Mouse (Mus musculus): ENCODE measurements around the gene Dmap1. TPM values are rescaled to one million over a fixed set of nuclear protein-coding genes. Genes with fewer than 3 reads are reported as not detected.

The Dmap1 gene
- polyA plus RNA-seq (2015; fragmentation: Nextera tagmentation; extraction: Ambion mirVana): 76.5 and 76.8 TPM in 2 replicates

- H3K9ac ChIP-seq: peak within 1 kb of the TSS; percentile 90
- ATAC-seq (ENCODE audit: low FRiP score, low read depth): peak; percentile 88
- peak within 1 kb of the TSS; percentile 88 for H3K4me2 ChIP-seq
- H3K27ac ChIP-seq (replicated peaks): peak within 1 kb of the TSS; percentile 65
- WGBS: under 1% methylated on average over 33 of the region's 33 CpGs
- H3K9me3 ChIP-seq: no peaks in the 10 kb centered on the region
- no peaks in the 10 kb centered on the region for H3K27me3 ChIP-seq
- H3K4me3 ChIP-seq: peak within 1 kb of the TSS; percentile 84
- H3K36me3 ChIP-seq: peaks cover 23% of the 10 kb centered on the region
- peaks cover 18% of the 10 kb centered on the region for H3K4me1 ChIP-seq (replicated peaks)
Observed at GRCm38 (mm10) chr4:117681931-117682461, at the start of gene Dmap1. Gene Dmap1, minus strand, starts transcription at chr4:117682273.

- Histone ChIP-seq H3K4me2 (no peak within 1 kb of the TSS), H3K36me3 (no peaks in the 10 kb centered on the region), H3K4me3 (no peak within 1 kb of the TSS), H3K9me3 (no peaks in the 10 kb centered on the region), H3K9ac (no peak within 1 kb of the TSS), H3K27ac (replicated peaks) (no peak within 1 kb of the TSS), H3K27me3 (no peaks in the 10 kb centered on the region), H3K4me1 (replicated peaks) (no peaks in the 10 kb centered on the region)
- 91% methylated on average over 1 of the region's 1 CpGs for WGBS
- ATAC-seq (ENCODE audit: low FRiP score, low read depth): no peak
Observed at GRCm38 (mm10) chr4:117724112-117724511, 42.0 kb upstream of the Dmap1 start, which contains the start of gene Gm12845. Gene Gm12845, plus strand, starts transcription at chr4:117724412.

- Histone ChIP-seq H3K4me1 (replicated peaks) (no peaks in the 10 kb centered on the region), H3K36me3 (no peaks in the 10 kb centered on the region), H3K27ac (replicated peaks) (no peak overlapping the region), H3K4me2 (no peak overlapping the region), H3K9ac (no peak overlapping the region), H3K4me3 (no peak overlapping the region), H3K27me3 (no peaks in the 10 kb centered on the region), H3K9me3 (no peaks in the 10 kb centered on the region)
- ATAC-seq (ENCODE audit: low FRiP score, low read depth): no peak
- 84% methylated on average over 6 of the region's 6 CpGs for WGBS
Observed at GRCm38 (mm10) chr4:117713303-117714098, 31.4 kb upstream of the Dmap1 start.

- WGBS: 92% methylated on average over 3 of the region's 3 CpGs
- Histone ChIP-seq H3K4me1 (replicated peaks) (no peaks in the 10 kb centered on the region), H3K27me3 (no peaks in the 10 kb centered on the region), H3K9ac (no peak overlapping the region), H3K4me3 (no peak overlapping the region), H3K36me3 (no peaks in the 10 kb centered on the region), H3K9me3 (no peaks in the 10 kb centered on the region), H3K27ac (replicated peaks) (no peak overlapping the region), H3K4me2 (no peak overlapping the region)
- ATAC-seq (ENCODE audit: low FRiP score, low read depth): no peak
Observed at GRCm38 (mm10) chr4:117712314-117712713, 30.2 kb upstream of the Dmap1 start.

- no peak for ATAC-seq (ENCODE audit: low FRiP score, low read depth)
- H3K4me2 ChIP-seq: no peak overlapping the region
- no peak overlapping the region for H3K27ac ChIP-seq (replicated peaks)
- H3K36me3 ChIP-seq: no peaks in the 10 kb centered on the region
- no peaks in the 10 kb centered on the region for H3K9me3 ChIP-seq
- H3K4me1 ChIP-seq (replicated peaks): no peaks in the 10 kb centered on the region
- no peak overlapping the region for H3K9ac ChIP-seq
- no peak overlapping the region for H3K4me3 ChIP-seq
- no peaks in the 10 kb centered on the region for H3K27me3 ChIP-seq
- 83% methylated on average over 3 of the region's 3 CpGs for WGBS
Observed at GRCm38 (mm10) chr4:117708780-117709550, 26.9 kb upstream of the Dmap1 start.

GRCm38 (mm10) chr4:117705361-117705760, 23.3 kb upstream of the Dmap1 start:
- Histone ChIP-seq H3K36me3 (no peaks in the 10 kb centered on the region), H3K27ac (replicated peaks) (no peak overlapping the region), H3K4me3 (no peak overlapping the region), H3K9me3 (no peaks in the 10 kb centered on the region), H3K4me2 (no peak overlapping the region), H3K27me3 (no peaks in the 10 kb centered on the region), H3K9ac (no peak overlapping the region), H3K4me1 (replicated peaks) (no peaks in the 10 kb centered on the region)
- ATAC-seq (ENCODE audit: low FRiP score, low read depth): no peak
- WGBS: 6% methylated on average over 7 of the region's 7 CpGs

- no peaks in the 10 kb centered on the region for H3K36me3 ChIP-seq
- H3K4me1 ChIP-seq (replicated peaks): peaks cover 7% of the 10 kb centered on the region
- no peak overlapping the region for H3K4me2 ChIP-seq
- H3K9ac ChIP-seq: no peak overlapping the region
- no peaks in the 10 kb centered on the region for H3K9me3 ChIP-seq
- no peak overlapping the region for H3K4me3 ChIP-seq
- ATAC-seq (ENCODE audit: low FRiP score, low read depth): no peak
- H3K27ac ChIP-seq (replicated peaks): no peak overlapping the region
- WGBS: 85% methylated on average over 4 of the region's 4 CpGs
- H3K27me3 ChIP-seq: no peaks in the 10 kb centered on the region
Observed at GRCm38 (mm10) chr4:117686354-117686753, 4.3 kb upstream of the Dmap1 start.

GRCm38 (mm10) chr4:117683048-117683768, 1.1 kb upstream of the Dmap1 start:
- no peak for ATAC-seq (ENCODE audit: low FRiP score, low read depth)
- Histone ChIP-seq H3K36me3 (peaks cover 13% of the 10 kb centered on the region), H3K27me3 (no peaks in the 10 kb centered on the region), H3K27ac (replicated peaks) (no peak overlapping the region), H3K4me3 (no peak overlapping the region), H3K4me1 (replicated peaks) (peaks cover 18% of the 10 kb centered on the region), H3K4me2 (peak overlapping the region; percentile 88; the same call in 1 of the 2 replicates), H3K9ac (no peak overlapping the region), H3K9me3 (no peaks in the 10 kb centered on the region)
- WGBS: 86% methylated on average over 6 of the region's 6 CpGs

- peak overlapping the region; percentile 33; the same call in 1 of the 2 replicates for H3K9ac ChIP-seq
- peaks cover 21% of the 10 kb centered on the region for H3K36me3 ChIP-seq
- H3K27me3 ChIP-seq: no peaks in the 10 kb centered on the region
- peak overlapping the region; percentile 84 for H3K4me3 ChIP-seq
- ATAC-seq (ENCODE audit: low FRiP score, low read depth): 0 out of 2 replicates have a peak, but pooled peaks have one; percentile 5
- H3K4me2 ChIP-seq: peak overlapping the region; percentile 88
- H3K9me3 ChIP-seq: no peaks in the 10 kb centered on the region
- H3K4me1 ChIP-seq (replicated peaks): peaks cover 18% of the 10 kb centered on the region
- H3K27ac ChIP-seq (replicated peaks): peak overlapping the region; percentile 65
Observed at GRCm38 (mm10) chr4:117682463-117682862, 390 bp upstream of the Dmap1 start.

- Histone ChIP-seq H3K4me2 (peak overlapping the region; percentile 88), H3K4me1 (replicated peaks) (peaks cover 18% of the 10 kb centered on the region), H3K9me3 (no peaks in the 10 kb centered on the region), H3K4me3 (peak overlapping the region; percentile 84), H3K27me3 (no peaks in the 10 kb centered on the region), H3K36me3 (peaks cover 31% of the 10 kb centered on the region), H3K9ac (0 out of 2 replicates have a peak overlapping the region, but pooled peaks have one; percentile 90), H3K27ac (replicated peaks) (no peak overlapping the region)
- 82% methylated on average over 6 of the region's 6 CpGs for WGBS
- no peak for ATAC-seq (ENCODE audit: low FRiP score, low read depth)
Observed at GRCm38 (mm10) chr4:117680963-117681362, 1.1 kb downstream of the Dmap1 start.

- H3K36me3 ChIP-seq: peaks cover 59% of the 10 kb centered on the region
- 14% methylated on average over 3 of the region's 3 CpGs for WGBS
- H3K27me3 ChIP-seq: no peaks in the 10 kb centered on the region
- H3K27ac ChIP-seq (replicated peaks): no peak overlapping the region
- H3K9ac ChIP-seq: no peak overlapping the region
- no peak overlapping the region for H3K4me3 ChIP-seq
- H3K9me3 ChIP-seq: no peaks in the 10 kb centered on the region
- H3K4me2 ChIP-seq: no peak overlapping the region
- peak; percentile 7; the same call in 1 of the 2 replicates for ATAC-seq (ENCODE audit: low FRiP score, low read depth)
- peaks cover 20% of the 10 kb centered on the region for H3K4me1 ChIP-seq (replicated peaks)
Observed at GRCm38 (mm10) chr4:117676903-117677302, 5.2 kb downstream of the Dmap1 start.
